Mouse (Mus musculus) neutrophil, adult 5-6 weeks (primary cell): ENCODE measurements around the gene Plxdc2. TPM values are rescaled to one million over a fixed set of nuclear protein-coding genes. Genes with fewer than 3 reads are reported as not detected.

Experiments used
- ATAC-seq: fragments of 151-379, 151-347 bp; 2 replicates; pipeline ENCODE4 v1.8.0; 2017; ENCODE audit warnings: mild to moderate bottlenecking, moderate TSS enrichment; ENCODE audit not compliant: insufficient number of reproducible peaks, poor library complexity, low FRiP score, severe bottlenecking; ENCODE audit errors: extremely low read depth
- total RNA-seq: library from RNA; stranded (forward); fragments of 200-1000 nt; gene quantifications from 2 replicates; pipeline ENCODE4 v1.2.3, GENCODE M21; 2017

The Plxdc2 gene
- total RNA-seq, result 0.81 TPM in 1 of 2 replicates, not detected in the other

DNA sequence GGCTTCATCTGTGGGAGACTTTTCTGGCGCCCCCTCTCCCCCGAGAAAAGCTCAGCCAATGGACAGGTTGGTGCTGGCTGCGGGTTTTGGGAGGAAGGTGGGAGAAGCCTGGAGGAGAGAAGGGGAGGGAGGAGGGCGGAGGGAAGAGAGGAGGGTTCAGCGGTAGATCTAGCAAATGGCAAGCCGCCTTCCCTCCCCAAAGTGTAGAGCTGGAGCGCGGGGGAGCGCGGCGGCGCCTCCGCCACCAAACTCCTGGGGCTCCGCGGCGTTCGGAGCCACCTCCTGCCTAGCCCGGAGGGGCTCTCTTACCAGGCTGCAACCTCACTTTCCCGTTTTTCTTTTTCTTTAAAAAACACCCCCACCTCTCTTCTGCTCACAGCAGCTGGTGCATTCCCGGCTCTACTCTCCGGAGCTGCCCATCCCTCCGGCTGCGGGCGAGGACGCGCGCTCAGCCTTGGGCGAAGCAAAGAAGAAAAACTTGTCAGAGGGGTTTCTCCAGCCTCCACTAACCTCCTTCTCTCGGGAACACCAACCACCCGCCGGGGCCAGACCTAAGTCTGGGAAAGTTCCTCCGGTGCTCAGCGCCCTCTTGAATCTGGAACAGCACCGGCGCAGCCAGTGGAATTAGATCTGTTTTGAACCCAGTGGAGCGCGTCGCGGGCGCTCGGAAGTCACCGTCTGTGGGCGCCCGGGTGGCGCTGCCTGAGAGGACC is at the start of gene Plxdc2:
TSS of gene Plxdc2 (plus strand) at position 199 of the 713 bp plus-strand sequence.
- no peak for ATAC-seq

DNA sequence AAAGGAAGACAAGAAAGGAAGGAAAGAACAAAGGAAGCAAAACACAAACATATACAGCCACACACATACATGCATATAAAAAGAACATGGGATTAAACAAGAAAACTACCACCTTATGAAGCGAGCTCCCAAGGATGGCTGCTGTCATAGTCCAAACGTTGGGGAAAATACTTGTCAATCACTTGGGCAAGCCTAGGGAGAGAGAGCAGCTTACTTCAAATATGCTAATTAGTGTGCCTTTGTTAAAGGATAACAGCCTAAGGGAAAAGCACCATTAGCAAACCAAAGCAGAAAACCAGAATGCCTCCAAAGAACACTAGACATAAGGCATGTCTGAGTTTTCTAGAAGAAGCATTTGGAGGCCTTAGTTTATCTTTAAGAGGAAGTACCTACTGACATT is 45.7 kb upstream of the Plxdc2 start:
- ATAC-seq, result no peak

DNA sequence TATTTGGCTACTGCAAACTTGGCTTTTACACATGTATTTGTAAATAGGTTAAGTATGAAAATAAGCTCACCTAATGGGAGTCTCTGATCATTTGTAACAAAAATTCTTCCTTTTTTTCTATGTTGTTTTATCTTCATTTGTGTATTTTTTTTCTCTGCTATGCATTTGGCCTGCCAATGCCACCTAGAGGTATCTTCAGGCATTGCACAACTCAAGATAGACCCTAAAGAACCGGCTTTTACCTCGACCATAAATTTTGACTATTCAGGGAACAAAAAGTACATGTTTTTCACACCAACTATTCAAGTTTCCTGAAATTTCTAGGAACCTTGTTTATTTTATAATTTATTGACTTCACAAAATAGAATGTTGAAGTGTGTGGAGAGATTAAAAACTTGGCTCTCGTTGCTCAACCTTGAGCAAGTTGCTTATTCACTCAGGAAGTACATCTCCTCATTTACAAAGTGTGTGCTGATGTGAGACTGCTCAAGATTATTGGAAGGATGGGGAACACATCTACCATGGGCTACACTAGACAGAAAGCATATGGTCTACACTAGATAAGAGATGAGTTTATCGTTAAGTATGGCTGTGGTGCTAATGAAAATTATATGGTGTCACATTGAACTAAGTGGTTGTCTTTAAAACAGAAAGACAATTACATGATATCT is 43.6 kb upstream of the Plxdc2 start:
- no peak for ATAC-seq

DNA sequence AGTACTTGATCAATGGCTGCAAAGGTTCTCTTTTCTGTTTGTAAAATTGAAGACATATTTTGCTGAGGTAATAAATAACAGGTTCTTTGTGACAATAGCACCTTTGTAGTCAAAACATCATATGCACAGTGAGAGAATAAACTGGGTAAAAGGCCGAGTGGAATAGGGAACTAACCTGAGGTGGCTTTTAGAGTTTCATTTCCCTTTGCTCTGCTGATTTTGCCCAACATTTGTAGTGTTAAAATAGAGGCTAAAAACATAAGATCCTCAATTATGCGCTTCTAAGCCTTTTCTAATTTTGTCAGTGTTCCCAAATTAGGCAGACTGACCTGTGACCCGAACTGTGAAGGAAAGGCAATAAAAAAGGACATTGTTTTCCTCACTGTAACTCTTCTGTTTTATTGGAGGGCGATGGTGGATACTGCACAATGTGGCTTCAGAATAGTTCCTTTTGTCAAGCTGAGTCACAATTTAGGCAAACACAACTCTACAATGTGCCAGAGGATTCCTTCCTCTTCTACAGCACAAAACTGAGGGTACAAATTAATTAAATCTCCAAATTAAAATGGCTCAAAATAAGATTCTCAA is 20.8 kb upstream of the Plxdc2 start:
- ATAC-seq, result no peak

DNA sequence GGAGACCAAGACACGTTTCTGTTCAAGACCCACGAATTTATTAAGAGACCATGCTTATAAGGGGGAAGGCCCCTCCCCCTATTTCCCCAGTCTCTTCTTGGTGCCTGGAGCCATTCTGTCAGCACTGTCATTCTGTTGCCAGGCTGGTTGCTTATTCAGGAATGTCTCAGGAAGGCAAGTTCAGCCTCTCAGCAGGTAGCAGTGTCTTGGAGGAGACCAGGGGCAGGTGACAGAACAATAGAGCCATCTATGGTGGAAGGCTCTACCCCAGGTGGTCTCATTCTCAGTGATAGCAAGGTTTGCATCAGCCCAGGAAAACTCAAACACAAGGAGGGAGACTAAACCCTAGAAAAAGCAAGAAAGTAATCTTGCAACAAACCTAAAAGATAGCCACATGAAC is 11.5 kb upstream of the Plxdc2 start:
- no peak for ATAC-seq

DNA sequence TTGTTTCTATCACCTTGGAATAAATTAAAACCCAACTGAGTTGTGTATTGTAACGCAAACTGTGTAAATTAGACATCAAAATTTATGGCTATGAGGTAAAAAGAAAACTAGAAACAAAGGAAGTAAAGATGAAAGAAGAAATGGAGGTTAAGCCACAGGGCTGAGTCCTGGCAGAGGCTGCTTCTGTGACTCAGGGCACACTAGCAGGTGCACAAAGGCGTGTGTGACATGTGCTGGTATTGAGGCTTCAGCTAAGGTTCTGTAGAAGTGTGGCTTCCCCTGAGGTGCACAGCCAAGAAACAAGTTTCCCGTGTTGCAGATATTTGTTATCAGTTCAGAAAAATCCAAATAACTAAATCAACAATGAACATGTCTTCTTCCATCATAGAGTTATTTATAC is 5.0 kb upstream of the Plxdc2 start:
- no peak for ATAC-seq

DNA sequence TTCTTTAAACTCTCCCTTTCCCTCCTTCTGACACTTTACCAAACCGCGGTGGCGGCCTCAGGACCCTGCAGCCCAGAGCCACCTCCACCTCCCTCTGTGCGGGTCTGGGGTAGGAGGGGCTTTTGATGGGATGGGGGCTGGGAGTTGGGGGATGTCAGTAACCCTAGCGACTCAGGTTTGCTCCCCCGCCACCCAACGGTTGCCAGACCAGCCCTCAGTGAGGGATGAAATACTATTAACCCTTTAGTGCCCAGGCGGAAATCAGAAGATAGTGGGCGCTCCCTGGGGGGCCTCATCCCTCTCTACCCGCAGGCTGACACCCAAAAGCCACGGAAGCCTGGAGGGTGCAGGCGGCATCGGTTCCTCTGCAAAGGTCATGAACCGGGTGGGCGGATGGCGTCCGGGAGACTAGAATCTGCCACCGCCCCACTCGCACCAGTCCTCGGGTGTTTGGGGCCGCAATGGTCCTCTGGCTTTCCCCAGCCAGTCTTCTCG is 446 bp upstream of the Plxdc2 start:
- no peak for ATAC-seq

DNA sequence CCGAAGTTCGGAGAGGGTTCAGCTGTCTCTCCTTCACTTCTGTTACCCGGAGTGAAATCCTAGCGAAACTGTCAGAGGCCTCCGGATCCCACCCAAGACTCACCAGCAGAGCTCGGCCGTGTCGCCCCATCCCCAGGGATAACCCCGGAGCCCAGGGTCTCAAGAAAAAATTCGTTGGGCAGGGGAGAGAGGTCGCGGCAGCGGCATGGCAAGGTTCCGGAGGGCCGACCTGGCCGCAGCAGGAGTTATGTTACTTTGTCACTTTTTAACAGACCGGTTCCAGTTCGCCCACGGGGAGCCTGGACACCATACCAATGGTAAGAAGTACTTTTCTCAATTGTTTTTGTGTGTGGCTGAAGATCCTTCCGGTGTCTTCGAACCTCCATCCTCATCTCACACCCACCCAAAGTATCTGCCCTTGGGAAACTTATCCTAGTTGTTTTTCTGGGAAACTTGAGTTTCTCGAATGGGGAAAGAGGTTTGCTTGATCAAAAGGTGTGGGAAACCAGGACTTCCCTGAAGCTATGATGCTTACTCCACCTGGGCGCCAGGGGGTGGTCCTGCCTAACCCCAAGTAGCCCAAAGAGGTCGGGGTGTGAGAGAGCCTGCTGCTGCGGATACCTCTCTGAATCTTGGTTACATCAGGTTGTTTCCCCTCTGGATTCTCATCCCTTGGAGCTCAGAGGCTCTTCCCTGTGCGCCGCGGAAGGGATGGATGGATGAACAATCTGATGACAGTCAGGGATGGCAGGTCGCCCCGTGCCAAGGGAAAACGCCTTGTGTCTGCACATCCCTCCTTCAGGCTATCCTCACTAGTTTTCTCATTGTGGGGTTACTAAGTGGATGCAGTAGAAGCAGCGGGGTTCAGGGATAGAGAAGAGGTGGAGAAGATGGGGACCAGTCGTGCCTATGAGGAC is 1.1 kb downstream of the Plxdc2 start:
- no peak for ATAC-seq

DNA sequence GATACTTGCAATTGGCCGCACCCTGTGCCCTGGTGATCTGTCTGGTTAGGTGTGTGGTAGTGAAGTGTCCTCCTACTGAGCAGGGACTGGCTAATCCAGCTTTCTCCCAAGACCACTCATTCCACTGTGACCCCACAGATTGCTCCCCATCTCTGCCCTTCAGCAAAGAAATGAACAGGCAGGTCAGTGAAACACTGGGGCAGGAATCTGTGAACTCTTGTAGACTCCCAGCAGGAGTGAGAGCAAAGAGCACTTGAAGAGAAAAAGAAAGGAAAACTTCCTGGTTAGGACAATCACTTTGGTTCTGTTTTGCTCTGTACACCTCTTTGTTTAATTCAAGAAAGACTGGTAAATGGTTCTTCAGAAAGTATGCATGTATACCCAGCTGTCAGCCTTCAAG is 1.8 kb downstream of the Plxdc2 start:
- ATAC-seq, result no peak

DNA sequence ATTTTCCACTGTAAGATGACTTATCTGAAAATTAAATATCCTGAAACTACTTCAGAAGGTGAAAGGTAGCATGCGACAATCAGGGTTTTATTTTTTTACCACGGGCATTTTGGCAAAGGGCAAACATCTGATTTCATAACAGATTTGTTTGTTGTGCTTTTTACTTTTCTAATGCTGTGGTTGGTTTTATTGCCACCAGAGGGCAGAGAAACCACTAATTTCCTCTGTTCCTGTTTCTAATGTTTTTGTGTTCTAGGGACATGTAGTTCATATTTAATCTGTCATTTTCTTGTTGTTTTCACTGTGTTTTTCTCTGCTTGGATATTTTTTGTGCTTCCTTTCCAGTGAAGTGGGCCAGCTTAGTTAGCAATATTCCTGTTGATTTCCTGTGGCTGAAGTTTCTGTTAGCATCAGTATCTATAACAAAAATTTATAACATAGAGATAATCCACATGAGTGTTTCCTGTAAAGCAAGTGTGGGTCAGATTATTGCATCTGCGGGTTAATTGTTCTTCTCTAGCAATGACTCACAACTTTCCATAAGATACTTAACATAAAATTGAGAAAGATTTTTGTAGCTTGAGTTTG is 3.3 kb downstream of the Plxdc2 start:
- ATAC-seq, result no peak

DNA sequence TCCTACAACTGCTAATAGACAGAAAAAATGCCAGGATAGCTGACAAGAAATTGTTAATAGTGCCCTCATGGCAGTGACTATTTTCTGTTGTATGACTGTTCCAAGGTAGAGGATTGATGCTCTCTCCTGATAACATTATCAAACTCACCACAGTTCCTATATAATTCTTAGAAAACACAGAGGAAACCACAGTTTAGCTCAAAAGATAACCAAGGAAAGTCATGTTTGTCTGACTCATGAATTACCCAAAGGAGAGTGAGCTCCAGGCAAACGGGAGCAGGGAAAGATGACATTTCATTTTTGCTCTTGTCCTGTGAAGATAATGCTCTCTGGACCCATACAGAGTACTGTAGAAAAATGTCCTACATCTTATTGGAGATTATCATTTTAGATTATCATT is 8.6 kb downstream of the Plxdc2 start:
- no peak for ATAC-seq

DNA sequence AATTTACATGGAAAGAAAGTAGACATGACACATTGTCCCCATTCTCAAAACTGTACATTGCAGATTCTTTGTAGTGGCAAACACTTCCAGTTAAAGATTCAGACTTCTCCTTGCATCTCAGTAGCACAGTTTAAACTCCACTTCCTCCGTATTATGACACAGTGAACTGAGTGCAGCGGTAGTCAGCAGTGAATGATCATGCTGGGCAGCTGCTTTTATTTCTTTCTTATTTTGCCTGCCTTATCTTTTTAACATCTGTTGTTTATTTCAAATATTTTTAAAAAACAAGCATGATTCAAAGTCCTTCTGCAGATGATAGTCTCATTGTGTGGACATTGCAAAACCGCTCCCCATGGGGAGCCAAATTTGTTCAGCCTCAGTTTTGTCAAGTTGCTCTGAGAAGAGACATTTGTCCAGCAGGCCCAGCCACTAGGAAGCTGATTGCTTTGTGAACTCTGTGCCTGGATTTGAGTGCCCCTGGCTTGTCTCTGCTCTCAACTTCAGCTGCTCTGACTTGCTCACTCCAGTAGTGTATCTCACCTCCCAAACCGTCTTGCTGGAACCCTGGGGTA is 9.8 kb downstream of the Plxdc2 start:
- ATAC-seq, result no peak

DNA sequence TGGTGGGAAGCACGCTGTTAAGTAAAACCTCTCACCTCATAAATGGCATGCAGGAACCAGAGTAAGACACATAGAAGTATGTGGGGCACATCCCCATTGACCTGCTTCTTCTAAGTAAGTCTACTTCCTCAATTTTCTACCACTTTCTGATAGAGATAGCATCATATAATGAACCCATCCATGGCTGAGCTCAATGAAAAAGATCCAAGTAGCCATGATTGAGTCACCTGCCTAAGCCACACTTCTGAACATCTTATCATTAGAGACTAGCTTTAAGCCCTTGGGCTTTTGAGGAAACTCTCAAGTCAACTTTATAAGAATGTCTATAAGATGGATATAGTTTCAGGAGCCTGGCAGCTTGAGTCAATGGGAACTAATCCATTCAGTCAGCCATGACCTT is 14.3 kb downstream of the Plxdc2 start:
- ATAC-seq, result no peak

DNA sequence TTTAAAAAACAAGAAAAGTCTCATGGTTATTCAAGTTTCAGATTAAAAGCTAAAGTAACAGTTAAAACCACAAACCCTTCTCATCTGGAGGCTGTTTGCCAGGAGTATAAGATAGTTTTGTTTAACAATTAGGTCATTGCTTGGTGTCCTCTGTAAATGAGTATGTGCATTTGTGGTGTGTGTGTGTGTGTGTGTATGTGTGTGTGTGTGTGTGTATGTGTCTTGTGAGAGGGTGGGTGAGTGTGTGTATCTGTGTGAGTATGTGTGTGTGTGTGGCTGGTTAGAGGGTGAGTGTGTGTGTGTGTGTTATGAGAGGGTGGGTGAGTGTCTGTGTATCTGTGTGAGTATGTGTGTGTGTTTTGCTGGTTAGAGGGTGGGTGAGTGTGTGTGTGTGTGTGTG is 18.2 kb downstream of the Plxdc2 start:
- ATAC-seq, result no peak

DNA sequence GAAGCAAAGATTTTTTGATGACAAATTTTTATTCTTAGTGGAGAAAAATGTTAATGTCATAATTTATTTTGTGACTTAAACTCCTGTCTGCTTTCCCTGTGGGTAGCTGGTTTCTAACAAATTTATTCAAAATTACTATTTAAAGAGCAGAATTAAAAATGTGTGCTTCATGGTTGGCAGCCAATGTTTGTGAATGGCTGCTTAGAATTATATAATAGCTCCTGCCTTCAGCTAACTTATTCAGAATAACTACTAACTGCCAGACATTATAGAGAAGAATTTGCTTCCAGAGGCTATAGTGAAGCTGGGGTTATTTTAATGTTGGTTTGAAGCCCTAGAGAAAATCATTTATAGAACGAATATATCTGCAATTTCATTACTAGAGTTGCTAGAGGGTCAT is 30.1 kb downstream of the Plxdc2 start:
- no peak for ATAC-seq

DNA sequence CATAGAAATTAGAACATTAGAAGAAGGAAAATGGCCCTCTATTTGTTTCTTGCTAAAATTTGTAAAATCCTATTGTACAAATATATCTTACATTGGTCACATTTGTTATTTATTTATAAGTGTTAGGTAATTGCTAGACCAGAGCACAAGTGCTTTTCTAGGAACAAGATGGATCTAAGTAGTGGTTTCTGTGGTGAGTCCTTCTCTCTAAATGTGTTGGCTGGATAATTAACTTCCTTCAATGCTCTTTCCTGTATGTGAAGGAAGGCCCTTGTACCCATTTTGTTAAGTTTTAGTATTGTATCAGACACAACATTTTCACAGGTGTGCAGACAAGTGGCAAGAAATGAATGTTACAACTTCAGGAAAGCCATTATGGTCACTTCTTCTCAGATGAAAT is 30.6 kb downstream of the Plxdc2 start:
- ATAC-seq, result no peak

DNA sequence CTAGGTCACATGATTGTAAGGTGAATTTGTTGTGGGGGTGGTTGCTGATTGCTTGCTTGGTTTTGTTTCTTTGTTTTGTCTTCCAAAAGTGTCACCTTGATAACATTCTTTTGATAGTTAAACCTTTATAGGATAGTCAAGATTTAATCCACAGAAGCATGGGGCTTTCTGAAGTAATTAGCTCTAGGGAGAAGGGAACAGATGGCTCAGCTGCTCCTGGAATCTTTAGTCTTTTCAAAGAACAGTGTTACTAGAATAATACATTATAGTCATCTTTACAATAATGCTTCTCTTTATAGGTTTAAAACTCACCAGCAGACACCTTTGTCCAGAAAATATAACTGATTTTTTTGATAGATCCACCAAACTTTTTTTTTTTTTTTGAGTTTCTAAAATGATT is 31.7 kb downstream of the Plxdc2 start:
- ATAC-seq, result no peak

DNA sequence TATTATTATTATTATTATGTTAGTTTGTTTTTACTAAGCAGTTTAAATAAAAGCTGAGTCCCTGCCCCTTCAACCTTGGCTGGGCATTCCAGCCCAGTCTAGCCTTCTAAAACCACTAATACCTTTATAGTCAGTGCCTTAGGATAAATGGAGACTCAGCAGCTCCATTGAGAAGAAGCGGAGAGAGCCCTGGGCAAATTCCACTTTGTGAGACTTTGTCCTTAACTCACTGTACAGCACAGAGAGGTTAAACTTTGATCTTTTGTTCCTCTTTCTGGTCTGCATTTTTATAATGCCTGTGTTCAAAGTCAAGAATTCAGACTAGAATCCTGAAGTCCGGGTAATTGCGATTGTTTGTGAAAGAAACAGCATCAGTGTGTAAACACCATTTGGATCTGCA is 41.4 kb downstream of the Plxdc2 start:
- no peak for ATAC-seq

DNA sequence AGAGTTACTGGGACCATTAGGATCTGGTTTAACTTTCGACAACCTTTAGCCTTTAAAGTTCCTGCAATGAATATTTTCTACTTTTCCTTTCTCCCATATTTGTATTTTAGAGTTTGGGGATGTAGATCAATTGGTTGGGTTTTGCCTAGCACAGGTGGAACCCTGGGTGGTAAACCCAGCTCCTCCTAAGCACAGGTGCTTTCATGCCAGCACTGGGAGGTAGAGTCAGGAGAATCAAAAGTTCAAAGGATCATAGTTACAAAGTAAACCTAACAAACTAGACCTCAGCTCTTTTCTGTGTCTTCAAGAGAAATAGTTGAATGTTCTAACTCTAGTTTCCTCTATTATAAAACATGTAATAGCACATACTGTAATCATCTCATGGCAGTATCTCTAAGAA is 41.9 kb downstream of the Plxdc2 start:
- ATAC-seq, result no peak
